Mouse (Mus musculus): Measurements from ENCODE around the gene Vpreb2. TPM values are rescaled to one million over a fixed set of nuclear protein-coding genes. Genes with fewer than 3 reads are reported as not detected.
"Not testable (repeated sequence)": the region's sequence is repeated elsewhere in the genome, so short reads cannot be mapped to it uniquely, and the experiment has no call there.

The Vpreb2 gene
- polyA plus RNA-seq, 1 experiment = not detected

- H3K4me1 ChIP-seq (ENCODE audit: control insufficient read depth, insufficient read depth, low read length) = peaks cover 6% of the 10 kb centered on the region
- no peak overlapping the region for H3K4me3 ChIP-seq (ENCODE audit: insufficient read depth, low read depth, low read length)
- no peak for TF ChIP-seq CTCF (IDR thresholded peaks at IDR 0.05; ENCODE audit: insufficient read depth, low read depth, low read length)
- TF ChIP-seq POLR2A (IDR thresholded peaks at IDR 0.05; ENCODE audit: insufficient read depth, low read depth, low read length) = no peak
- WGBS = 70% methylated on average over 5 of the region's 5 CpGs
- no peak overlapping the region for H3K27ac ChIP-seq (ENCODE audit: insufficient read depth, low read depth, low read length)
Observed at GRCm38 (mm10) chr16:17984231-17984630, 4.0 kb downstream of the Vpreb2 start.

GRCm38 (mm10) chr16:17985078-17985477 lies 4.8 kb downstream of the Vpreb2 start:
- no peak for TF ChIP-seq POLR2A (IDR thresholded peaks at IDR 0.05; ENCODE audit: insufficient read depth, low read depth, low read length)
- no peak for TF ChIP-seq CTCF (IDR thresholded peaks at IDR 0.05; ENCODE audit: insufficient read depth, low read depth, low read length)
- Histone ChIP-seq H3K4me3 (ENCODE audit: insufficient read depth, low read depth, low read length) (no peak overlapping the region), H3K27ac (ENCODE audit: insufficient read depth, low read depth, low read length) (no peak overlapping the region), H3K4me1 (ENCODE audit: control insufficient read depth, insufficient read depth, low read length) (peaks cover 6% of the 10 kb centered on the region)
- WGBS = 78% methylated on average over 5 of the region's 5 CpGs

- 0 out of 2 replicates have a peak, but pooled peaks have one; percentile 49 for TF ChIP-seq CTCF (IDR thresholded peaks at IDR 0.05; ENCODE audit: insufficient read depth, low read depth, low read length)
- no peak for TF ChIP-seq POLR2A (IDR thresholded peaks at IDR 0.05; ENCODE audit: insufficient read depth, low read depth, low read length)
- Histone ChIP-seq H3K4me3 (ENCODE audit: insufficient read depth, low read depth, low read length) (no peak overlapping the region), H3K4me1 (ENCODE audit: control insufficient read depth, insufficient read depth, low read length) (peaks cover 6% of the 10 kb centered on the region), H3K27ac (ENCODE audit: insufficient read depth, low read depth, low read length) (no peak overlapping the region; the same call in 1 of the 2 replicates)
- WGBS = 24% methylated on average over 10 of the region's 10 CpGs
Observed at GRCm38 (mm10) chr16:17986456-17987132, 6.4 kb downstream of the Vpreb2 start.

GRCm38 (mm10) chr16:17987703-17988102 lies 7.5 kb downstream of the Vpreb2 start:
- Histone ChIP-seq H3K27ac (ENCODE audit: insufficient read depth, low read depth, low read length) (no peak overlapping the region), H3K4me3 (ENCODE audit: insufficient read depth, low read depth, low read length) (no peak overlapping the region), H3K4me1 (ENCODE audit: control insufficient read depth, insufficient read depth, low read length) (peaks cover 6% of the 10 kb centered on the region)
- 88% methylated on average over 1 of the region's 1 CpGs for WGBS
- TF ChIP-seq POLR2A (IDR thresholded peaks at IDR 0.05; ENCODE audit: insufficient read depth, low read depth, low read length) (no peak), CTCF (IDR thresholded peaks at IDR 0.05; ENCODE audit: insufficient read depth, low read depth, low read length) (no peak)

GRCm38 (mm10) chr16:17992321-17992720 lies 12.1 kb downstream of the Vpreb2 start:
- not testable (repeated sequence) for H3K4me3 ChIP-seq (ENCODE audit: insufficient read depth, low read depth, low read length); H3K4me1 ChIP-seq (ENCODE audit: control insufficient read depth, insufficient read depth, low read length); H3K27ac ChIP-seq (ENCODE audit: insufficient read depth, low read depth, low read length)
- WGBS = 96% methylated on average over 16 of the region's 16 CpGs

- no peak overlapping the region for H3K4me3 ChIP-seq (ENCODE audit: insufficient read depth, low read depth, low read length)
- no peak for TF ChIP-seq CTCF (IDR thresholded peaks at IDR 0.05; ENCODE audit: insufficient read depth, low read depth, low read length)
- no peak for TF ChIP-seq POLR2A (IDR thresholded peaks at IDR 0.05; ENCODE audit: insufficient read depth, low read depth, low read length)
- 95% methylated on average over 5 of the region's 5 CpGs for WGBS
- no peaks in the 10 kb centered on the region for H3K4me1 ChIP-seq (ENCODE audit: control insufficient read depth, insufficient read depth, low read length)
- H3K27ac ChIP-seq (ENCODE audit: insufficient read depth, low read depth, low read length) = no peak overlapping the region
Observed at GRCm38 (mm10) chr16:17999668-18000067, 19.4 kb downstream of the Vpreb2 start.

GRCm38 (mm10) chr16:18004589-18004988 lies 24.4 kb downstream of the Vpreb2 start:
- H3K4me1 ChIP-seq (ENCODE audit: control insufficient read depth, insufficient read depth, low read length) = no peaks in the 10 kb centered on the region
- no peak overlapping the region for H3K4me3 ChIP-seq (ENCODE audit: insufficient read depth, low read depth, low read length)
- 45% methylated on average over 5 of the region's 5 CpGs for WGBS
- TF ChIP-seq POLR2A (IDR thresholded peaks at IDR 0.05; ENCODE audit: insufficient read depth, low read depth, low read length) (no peak), CTCF (IDR thresholded peaks at IDR 0.05; ENCODE audit: insufficient read depth, low read depth, low read length) (no peak)
- H3K27ac ChIP-seq (ENCODE audit: insufficient read depth, low read depth, low read length) = no peak overlapping the region

GRCm38 (mm10) chr16:18007083-18007482 lies 26.9 kb downstream of the Vpreb2 start:
- no peak overlapping the region for H3K4me3 ChIP-seq (ENCODE audit: insufficient read depth, low read depth, low read length)
- no peak overlapping the region for H3K27ac ChIP-seq (ENCODE audit: insufficient read depth, low read depth, low read length)
- no peaks in the 10 kb centered on the region for H3K4me1 ChIP-seq (ENCODE audit: control insufficient read depth, insufficient read depth, low read length)
- TF ChIP-seq CTCF (IDR thresholded peaks at IDR 0.05; ENCODE audit: insufficient read depth, low read depth, low read length) (no peak), POLR2A (IDR thresholded peaks at IDR 0.05; ENCODE audit: insufficient read depth, low read depth, low read length) (no peak)
- 60% methylated on average over 4 of the region's 4 CpGs for WGBS

GRCm38 (mm10) chr16:18011101-18011500 lies 30.9 kb downstream of the Vpreb2 start:
- no peaks in the 10 kb centered on the region for H3K4me1 ChIP-seq (ENCODE audit: control insufficient read depth, insufficient read depth, low read length)
- no peak overlapping the region for H3K27ac ChIP-seq (ENCODE audit: insufficient read depth, low read depth, low read length)
- TF ChIP-seq CTCF (IDR thresholded peaks at IDR 0.05; ENCODE audit: insufficient read depth, low read depth, low read length) (no peak), POLR2A (IDR thresholded peaks at IDR 0.05; ENCODE audit: insufficient read depth, low read depth, low read length) (no peak)
- no peak overlapping the region for H3K4me3 ChIP-seq (ENCODE audit: insufficient read depth, low read depth, low read length)
- WGBS = 77% methylated on average over 6 of the region's 6 CpGs

GRCm38 (mm10) chr16:18016482-18016881 lies 36.3 kb downstream of the Vpreb2 start:
- H3K4me3 ChIP-seq (ENCODE audit: insufficient read depth, low read depth, low read length); H3K27ac ChIP-seq (ENCODE audit: insufficient read depth, low read depth, low read length); H3K4me1 ChIP-seq (ENCODE audit: control insufficient read depth, insufficient read depth, low read length): not testable (repeated sequence)
- 83% methylated on average over 4 of the region's 4 CpGs for whole genome bisulfite sequencing
